Mouse (Mus musculus) urinary bladder, postnatal 4 days (tissue): ENCODE data around the gene Slc13a3.

Experiments
- DNase-seq, 2 experiments: peaks; one replicate each; pipeline ENCODE4 v3.0.0; 2021 to 2022; ENCODE audit warnings: low spot score in 2 of 2

Gene Slc13a3

DNA sequence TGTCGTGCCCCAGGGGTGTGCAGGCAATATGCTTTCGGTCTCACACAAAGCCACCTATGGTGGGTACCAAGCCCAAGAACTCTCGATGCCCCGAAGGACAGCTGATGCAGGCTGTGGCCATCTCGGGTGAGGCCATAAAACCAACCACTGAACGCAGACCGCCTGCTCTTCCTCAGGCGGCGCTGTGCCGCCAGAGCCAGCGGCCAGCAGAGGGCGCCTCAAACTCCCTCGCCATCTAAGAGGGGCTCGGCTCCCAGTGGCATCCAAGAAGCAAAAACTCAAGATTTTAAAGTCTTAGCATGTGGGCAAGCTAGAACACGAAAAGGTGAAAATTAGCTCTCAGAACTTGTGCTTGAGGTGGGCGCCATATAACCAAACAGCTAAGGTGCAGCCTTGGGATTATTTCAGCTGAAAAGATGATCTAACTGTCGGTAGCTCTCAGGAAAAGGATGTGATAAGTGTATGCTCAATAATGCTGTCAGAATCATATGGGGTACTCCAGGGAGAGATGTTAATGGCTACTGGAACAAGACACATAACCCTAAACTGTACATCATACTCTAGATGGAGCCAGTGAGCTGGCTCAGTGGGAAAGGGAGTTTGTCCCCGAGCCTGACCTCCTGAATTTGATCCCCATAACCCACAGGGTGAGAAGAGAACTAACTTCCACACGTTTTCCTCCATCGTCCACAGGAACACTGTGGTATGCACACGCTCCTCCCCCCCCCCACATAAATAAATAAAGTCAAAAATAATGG lies 108.5 kb downstream of the Slc13a3 start:
- DNase-seq = no peak

- DNase-seq = no peak
These were observed 109.7 kb downstream of the Slc13a3 start for GRCm38 (mm10) chr2:165363282-165363681.

DNA sequence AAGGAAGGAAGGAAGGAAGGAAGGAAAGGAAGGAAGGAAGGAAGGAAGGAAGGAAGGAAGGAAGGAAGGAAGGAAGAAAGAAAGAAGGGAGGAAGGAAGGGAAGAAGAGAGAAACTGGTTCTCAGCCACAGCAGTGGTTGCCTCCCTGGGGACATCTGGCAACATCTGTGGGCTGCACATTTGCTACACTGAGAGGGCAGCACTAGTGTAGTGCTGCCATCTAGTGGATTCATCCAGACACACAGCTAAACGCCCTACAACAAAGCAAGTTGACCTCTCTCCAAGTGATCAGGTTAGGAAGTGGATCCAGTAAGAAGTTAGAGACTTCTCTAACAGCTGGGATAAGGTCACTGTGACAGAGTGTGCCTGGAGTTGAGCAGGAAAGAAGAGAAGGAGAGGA lies 112.2 kb downstream of the Slc13a3 start:
- DNase-seq = no peak
